Mouse (Mus musculus): ENCODE data around the gene Ugt1a6a. TPM values are rescaled to one million over a fixed set of nuclear protein-coding genes. Genes with fewer than 3 reads are reported as not detected.
"Not testable (repeated sequence)": the region's sequence is repeated elsewhere in the genome, so short reads cannot be mapped to it uniquely, and the experiment has no call there.

Ugt1a6a gene
- total and polyA plus RNA-seq, 3 experiments, result not detected

- not testable (repeated sequence) for H3K27me3 ChIP-seq (ENCODE audit: control insufficient read depth in 1 of 2, insufficient read depth in 2 of 2, low read length in 2 of 2); H3K79me2 ChIP-seq (ENCODE audit: control insufficient read depth, insufficient read depth, low read length, poor library complexity); H3K36me3 ChIP-seq (ENCODE audit: control insufficient read depth in 1 of 2, insufficient read depth in 2 of 2, low read length in 2 of 2); H3K9ac ChIP-seq (ENCODE audit: control insufficient read depth, low read depth, low read length, poor library complexity, severe bottlenecking); H3K4me3 ChIP-seq (ENCODE audit: control insufficient read depth in 1 of 2, insufficient read depth in 1 of 2, low read depth in 2 of 2, low read length in 2 of 2); DNase-seq (ENCODE audit: low read depth, low spot score); H3K27ac ChIP-seq (ENCODE audit: control insufficient read depth, low read depth, low read length); H3K9me3 ChIP-seq (replicated peaks; ENCODE audit: insufficient read depth, low read length)
- H3K4me1 ChIP-seq (ENCODE audit: control insufficient read depth in 1 of 2, insufficient read depth in 2 of 2, low read length in 2 of 2), result peaks cover 0 to 14% of the 10 kb centered on the region in 2 experiments; a peak in 3 of 4 replicates
Observed at GRCm38 (mm10) chr1:88099691-88100090, 34.9 kb upstream of the Ugt1a6a start.

- H3K9me3 ChIP-seq (replicated peaks; ENCODE audit: insufficient read depth, low read length); H3K79me2 ChIP-seq (ENCODE audit: control insufficient read depth, insufficient read depth, low read length, poor library complexity); H3K27ac ChIP-seq (ENCODE audit: control insufficient read depth, low read depth, low read length); H3K4me3 ChIP-seq (ENCODE audit: control insufficient read depth in 1 of 2, insufficient read depth in 1 of 2, low read depth in 2 of 2, low read length in 2 of 2); H3K36me3 ChIP-seq (ENCODE audit: control insufficient read depth in 1 of 2, insufficient read depth in 2 of 2, low read length in 2 of 2); H3K9ac ChIP-seq (ENCODE audit: control insufficient read depth, low read depth, low read length, poor library complexity, severe bottlenecking); H3K27me3 ChIP-seq (ENCODE audit: control insufficient read depth in 1 of 2, insufficient read depth in 2 of 2, low read length in 2 of 2): not testable (repeated sequence)
- 0 out of 2 replicates have a peak, but pooled peaks have one; percentile 37 for TF ChIP-seq BHLHE40 (IDR thresholded peaks at IDR 0.05; ENCODE audit: borderline replicate concordance, low read depth, low read length)
- TF ChIP-seq EP300 (IDR thresholded peaks at IDR 0.05; ENCODE audit: low read depth in 1 of 2, low read length in 2 of 2), result peak in 1 of 2 experiments; percentile 29; a peak in 1 of 4 replicates
- TF ChIP-seq USF1 (IDR thresholded peaks at IDR 0.05; ENCODE audit: low read depth, low read length), result peak; percentile 53; the same call in 1 of the 2 replicates
- TF ChIP-seq TCF12 (IDR thresholded peaks at IDR 0.05; ENCODE audit: low read depth, low read length), result peak; percentile 17; the same call in 1 of the 2 replicates
- DNase-seq (ENCODE audit: low read depth, low spot score), result peak; percentile 20
- peaks cover 0 to 14% of the 10 kb centered on the region in 2 experiments; a peak in 3 of 4 replicates for H3K4me1 ChIP-seq (ENCODE audit: control insufficient read depth in 1 of 2, insufficient read depth in 2 of 2, low read length in 2 of 2)
Observed at GRCm38 (mm10) chr1:88103019-88103418, 31.6 kb upstream of the Ugt1a6a start, which contains the start of gene Ugt1a6b. Gene Ugt1a6b, plus strand, starts transcription at chr1:88103252.

- not testable (repeated sequence) for H3K27me3 ChIP-seq (ENCODE audit: control insufficient read depth in 1 of 2, insufficient read depth in 2 of 2, low read length in 2 of 2); H3K9ac ChIP-seq (ENCODE audit: control insufficient read depth, low read depth, low read length, poor library complexity, severe bottlenecking); H3K27ac ChIP-seq (ENCODE audit: control insufficient read depth, low read depth, low read length); H3K4me3 ChIP-seq (ENCODE audit: control insufficient read depth in 1 of 2, insufficient read depth in 1 of 2, low read depth in 2 of 2, low read length in 2 of 2); DNase-seq (ENCODE audit: low read depth, low spot score); H3K36me3 ChIP-seq (ENCODE audit: control insufficient read depth in 1 of 2, insufficient read depth in 2 of 2, low read length in 2 of 2); H3K79me2 ChIP-seq (ENCODE audit: control insufficient read depth, insufficient read depth, low read length, poor library complexity); H3K9me3 ChIP-seq (replicated peaks; ENCODE audit: insufficient read depth, low read length)
- H3K4me1 ChIP-seq (ENCODE audit: control insufficient read depth in 1 of 2, insufficient read depth in 2 of 2, low read length in 2 of 2), result peaks cover 0 to 14% of the 10 kb centered on the region in 2 experiments; a peak in 3 of 4 replicates
Observed at GRCm38 (mm10) chr1:88103697-88104468, 30.7 kb upstream of the Ugt1a6a start.

GRCm38 (mm10) chr1:88104667-88105430, 29.8 kb upstream of the Ugt1a6a start:
- no peaks in the 10 kb centered on the region for H3K79me2 ChIP-seq (ENCODE audit: control insufficient read depth, insufficient read depth, low read length, poor library complexity)
- H3K9ac ChIP-seq (ENCODE audit: control insufficient read depth, low read depth, low read length, poor library complexity, severe bottlenecking), result no peak overlapping the region
- no peak for DNase-seq (ENCODE audit: low read depth, low spot score)
- no peaks in the 10 kb centered on the region for H3K27me3 ChIP-seq (ENCODE audit: control insufficient read depth in 1 of 2, insufficient read depth in 2 of 2, low read length in 2 of 2)
- H3K36me3 ChIP-seq (ENCODE audit: control insufficient read depth in 1 of 2, insufficient read depth in 2 of 2, low read length in 2 of 2), result peaks cover 0 to 9% of the 10 kb centered on the region in 2 experiments; a peak in 2 of 4 replicates
- no peak overlapping the region for H3K27ac ChIP-seq (ENCODE audit: control insufficient read depth, low read depth, low read length)
- TF ChIP-seq ELF1 (IDR thresholded peaks at IDR 0.05; ENCODE audit: low read depth, low read length) (no peak), NELFE (IDR thresholded peaks at IDR 0.05; ENCODE audit: low read depth, low read length) (no peak), HCFC1 (IDR thresholded peaks at IDR 0.05; ENCODE audit: low read depth, low read length) (no peak), SMC3 (IDR thresholded peaks at IDR 0.05; ENCODE audit: low read depth, low read length) (no peak), USF2 (IDR thresholded peaks at IDR 0.05; ENCODE audit: borderline replicate concordance in 1 of 2, insufficient read depth in 1 of 2, low read depth in 1 of 2, low read length in 2 of 2) (no peak), MAFK (IDR thresholded peaks at IDR 0.05; ENCODE audit: borderline replicate concordance, low read depth, low read length) (no peak), SIN3A (IDR thresholded peaks at IDR 0.05; ENCODE audit: low read length) (no peak), KAT2A (conservative IDR thresholded peaks at IDR 0.05; ENCODE audit: low read depth, low read length) (no peak), UBTF (IDR thresholded peaks at IDR 0.05; ENCODE audit: borderline replicate concordance, insufficient read depth, low read depth, low read length) (no peak), MAZ (IDR thresholded peaks at IDR 0.05; ENCODE audit: low read depth, low read length) (no peak)
- peaks cover 0 to 14% of the 10 kb centered on the region in 2 experiments; a peak in 3 of 4 replicates for H3K4me1 ChIP-seq (ENCODE audit: control insufficient read depth in 1 of 2, insufficient read depth in 2 of 2, low read length in 2 of 2)
- H3K4me3 ChIP-seq (ENCODE audit: control insufficient read depth in 1 of 2, insufficient read depth in 1 of 2, low read depth in 2 of 2, low read length in 2 of 2), result no peak overlapping the region
- no peaks in the 10 kb centered on the region for H3K9me3 ChIP-seq (replicated peaks; ENCODE audit: insufficient read depth, low read length)
